Mouse (Mus musculus): Measurements from ENCODE around the gene Tmem169. TPM values are rescaled to one million over a fixed set of nuclear protein-coding genes. Genes with fewer than 3 reads are reported as not detected.

Tmem169 gene
- polyA plus RNA-seq, 1 experiment, result 0.22 TPM

- H3K27me3 ChIP-seq (ENCODE audit: control insufficient read depth, insufficient read depth, insufficient read length), result no peaks in the 10 kb centered on the region
- no peak overlapping the region for H3ac ChIP-seq (ENCODE audit: control insufficient read depth, insufficient read length, low read depth)
- H3K4me3 ChIP-seq (ENCODE audit: insufficient read depth, poor library complexity, severe bottlenecking), result no peak overlapping the region
- peaks cover 31% of the 10 kb centered on the region for H3K36me3 ChIP-seq (ENCODE audit: control insufficient read depth, insufficient read depth)
- H3K79me2 ChIP-seq (ENCODE audit: control insufficient read depth, insufficient read depth), result peaks cover 5% of the 10 kb centered on the region
- TF ChIP-seq USF1 (IDR thresholded peaks at IDR 0.05; ENCODE audit: low read depth) (no peak), MYOD1 (IDR thresholded peaks at IDR 0.05; ENCODE audit: control insufficient read depth, insufficient read length, low read depth) (no peak), MYOG (IDR thresholded peaks at IDR 0.05; ENCODE audit: control insufficient read depth, extremely low read depth, insufficient read length) (no peak), CTCF (IDR thresholded peaks at IDR 0.05; ENCODE audit: control insufficient read depth, insufficient read depth, insufficient read length) (no peak), MAX (IDR thresholded peaks at IDR 0.05) (no peak), FOSL1 (IDR thresholded peaks at IDR 0.05; ENCODE audit: insufficient read depth, low read length, poor library complexity, severe bottlenecking) (no peak), CEBPB (IDR thresholded peaks at IDR 0.05; ENCODE audit: low read depth) (no peak)
- H3K79me3 ChIP-seq (ENCODE audit: low read depth), result no peaks in the 10 kb centered on the region
Measured at GRCm38 (mm10) chr1:72313399-72314039, 29.4 kb downstream of the Tmem169 start.

- Histone ChIP-seq H3ac (ENCODE audit: control insufficient read depth, insufficient read length, low read depth) (no peak overlapping the region), H3K79me3 (ENCODE audit: low read depth) (no peaks in the 10 kb centered on the region), H3K27me3 (ENCODE audit: control insufficient read depth, insufficient read depth, insufficient read length) (no peaks in the 10 kb centered on the region), H3K79me2 (ENCODE audit: control insufficient read depth, insufficient read depth) (no peaks in the 10 kb centered on the region), H3K4me3 (ENCODE audit: insufficient read depth, poor library complexity, severe bottlenecking) (no peak overlapping the region), H3K36me3 (ENCODE audit: control insufficient read depth, insufficient read depth) (peaks cover 31% of the 10 kb centered on the region)
- TF ChIP-seq FOSL1 (IDR thresholded peaks at IDR 0.05; ENCODE audit: insufficient read depth, low read length, poor library complexity, severe bottlenecking), result no peak
- TF ChIP-seq USF1 (IDR thresholded peaks at IDR 0.05; ENCODE audit: low read depth), result no peak
- TF ChIP-seq MAX (IDR thresholded peaks at IDR 0.05), result no peak
- TF ChIP-seq CEBPB (IDR thresholded peaks at IDR 0.05; ENCODE audit: low read depth), result no peak
- no peak for TF ChIP-seq CTCF (IDR thresholded peaks at IDR 0.05; ENCODE audit: control insufficient read depth, insufficient read depth, insufficient read length)
- TF ChIP-seq MYOD1 (IDR thresholded peaks at IDR 0.05; ENCODE audit: control insufficient read depth, insufficient read length, low read depth), result no peak
- TF ChIP-seq MYOG (IDR thresholded peaks at IDR 0.05; ENCODE audit: control insufficient read depth, extremely low read depth, insufficient read length), result no peak
Measured at GRCm38 (mm10) chr1:72315447-72315846, 31.3 kb downstream of the Tmem169 start.

GRCm38 (mm10) chr1:72316409-72316808 lies 32.2 kb downstream of the Tmem169 start:
- no peak for TF ChIP-seq MYOD1 (IDR thresholded peaks at IDR 0.05; ENCODE audit: control insufficient read depth, insufficient read length, low read depth)
- no peak for TF ChIP-seq USF1 (IDR thresholded peaks at IDR 0.05; ENCODE audit: low read depth)
- TF ChIP-seq CTCF (IDR thresholded peaks at IDR 0.05; ENCODE audit: control insufficient read depth, insufficient read depth, insufficient read length), result no peak
- TF ChIP-seq FOSL1 (IDR thresholded peaks at IDR 0.05; ENCODE audit: insufficient read depth, low read length, poor library complexity, severe bottlenecking), result no peak
- Histone ChIP-seq H3K4me3 (ENCODE audit: insufficient read depth, poor library complexity, severe bottlenecking) (no peak overlapping the region), H3K79me3 (ENCODE audit: low read depth) (no peaks in the 10 kb centered on the region), H3ac (ENCODE audit: control insufficient read depth, insufficient read length, low read depth) (no peak overlapping the region), H3K36me3 (ENCODE audit: control insufficient read depth, insufficient read depth) (peaks cover 31% of the 10 kb centered on the region), H3K27me3 (ENCODE audit: control insufficient read depth, insufficient read depth, insufficient read length) (no peaks in the 10 kb centered on the region), H3K79me2 (ENCODE audit: control insufficient read depth, insufficient read depth) (no peaks in the 10 kb centered on the region)

- Histone ChIP-seq H3K27me3 (ENCODE audit: control insufficient read depth, insufficient read depth, insufficient read length) (no peaks in the 10 kb centered on the region), H3K79me2 (ENCODE audit: control insufficient read depth, insufficient read depth) (no peaks in the 10 kb centered on the region), H3K4me3 (ENCODE audit: insufficient read depth, poor library complexity, severe bottlenecking) (no peak overlapping the region), H3K79me3 (ENCODE audit: low read depth) (no peaks in the 10 kb centered on the region), H3ac (ENCODE audit: control insufficient read depth, insufficient read length, low read depth) (no peak overlapping the region), H3K36me3 (ENCODE audit: control insufficient read depth, insufficient read depth) (peaks cover 34% of the 10 kb centered on the region)
- TF ChIP-seq MYOD1 (IDR thresholded peaks at IDR 0.05; ENCODE audit: control insufficient read depth, insufficient read length, low read depth) (no peak), CEBPB (IDR thresholded peaks at IDR 0.05; ENCODE audit: low read depth) (no peak), MYOG (IDR thresholded peaks at IDR 0.05; ENCODE audit: control insufficient read depth, extremely low read depth, insufficient read length) (no peak), FOSL1 (IDR thresholded peaks at IDR 0.05; ENCODE audit: insufficient read depth, low read length, poor library complexity, severe bottlenecking) (no peak), CTCF (IDR thresholded peaks at IDR 0.05; ENCODE audit: control insufficient read depth, insufficient read depth, insufficient read length) (no peak), MAX (IDR thresholded peaks at IDR 0.05) (no peak), USF1 (IDR thresholded peaks at IDR 0.05; ENCODE audit: low read depth) (no peak)
Measured at GRCm38 (mm10) chr1:72316901-72317300, 32.7 kb downstream of the Tmem169 start.

- Histone ChIP-seq H3K79me3 (ENCODE audit: low read depth) (no peaks in the 10 kb centered on the region), H3K79me2 (ENCODE audit: control insufficient read depth, insufficient read depth) (no peaks in the 10 kb centered on the region), H3K4me3 (ENCODE audit: insufficient read depth, poor library complexity, severe bottlenecking) (no peak overlapping the region), H3K27me3 (ENCODE audit: control insufficient read depth, insufficient read depth, insufficient read length) (no peaks in the 10 kb centered on the region), H3K36me3 (ENCODE audit: control insufficient read depth, insufficient read depth) (peaks cover 37% of the 10 kb centered on the region), H3ac (ENCODE audit: control insufficient read depth, insufficient read length, low read depth) (no peak overlapping the region)
- TF ChIP-seq CEBPB (IDR thresholded peaks at IDR 0.05; ENCODE audit: low read depth) (no peak), CTCF (IDR thresholded peaks at IDR 0.05; ENCODE audit: control insufficient read depth, insufficient read depth, insufficient read length) (no peak), MYOG (IDR thresholded peaks at IDR 0.05; ENCODE audit: control insufficient read depth, extremely low read depth, insufficient read length) (no peak), USF1 (IDR thresholded peaks at IDR 0.05; ENCODE audit: low read depth) (no peak), MYOD1 (IDR thresholded peaks at IDR 0.05; ENCODE audit: control insufficient read depth, insufficient read length, low read depth) (no peak), MAX (IDR thresholded peaks at IDR 0.05) (no peak), FOSL1 (IDR thresholded peaks at IDR 0.05; ENCODE audit: insufficient read depth, low read length, poor library complexity, severe bottlenecking) (no peak)
Measured at GRCm38 (mm10) chr1:72320759-72321158, 36.6 kb downstream of the Tmem169 start.

All from C2C12 (cell line).